Mouse (Mus musculus): Measurements from ENCODE around the gene Kif5c.

Gene Kif5c

DNA sequence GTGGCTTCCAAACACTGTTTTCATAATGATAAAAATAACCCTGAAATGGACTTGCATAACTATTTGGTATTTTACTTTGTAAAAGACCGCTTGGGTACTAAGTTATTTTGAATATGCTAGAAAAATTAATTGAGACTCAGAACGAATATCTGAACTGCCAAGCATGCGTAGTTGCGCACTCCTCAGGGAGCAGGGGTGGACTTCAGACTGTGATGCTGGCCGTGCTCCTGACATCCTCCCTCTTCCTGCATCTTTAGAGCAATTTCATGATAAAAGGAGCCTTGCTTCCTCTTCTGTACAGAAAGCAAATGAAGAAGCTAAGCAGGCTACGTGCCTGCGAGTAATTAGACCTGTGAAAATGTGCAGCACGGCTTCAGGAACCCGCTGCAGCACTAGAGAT is 101.2 kb downstream of the Kif5c start:
- no peak for DNase-seq (ENCODE audit: low spot score)

DNA sequence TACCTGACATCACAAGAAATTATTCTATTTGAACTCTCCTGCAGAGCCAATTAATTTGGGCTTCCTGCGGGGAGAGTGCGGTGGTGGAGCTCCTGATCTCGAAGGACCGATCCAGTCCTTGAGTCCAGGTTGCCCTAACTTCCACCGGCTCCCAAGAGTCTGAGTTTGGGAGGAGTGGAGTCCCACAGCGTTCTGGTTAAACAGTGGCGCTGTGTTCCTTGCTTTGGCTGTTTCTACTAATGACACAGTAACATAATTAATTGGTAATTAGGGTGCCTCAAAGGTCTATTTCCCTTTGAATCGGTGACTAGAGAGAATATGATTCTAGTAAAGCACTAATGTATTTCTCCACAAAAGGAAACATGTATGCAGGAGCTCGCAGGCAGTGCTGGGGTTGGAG is 103.2 kb downstream of the Kif5c start:
- DNase-seq (ENCODE audit: low spot score) = no peak

DNA sequence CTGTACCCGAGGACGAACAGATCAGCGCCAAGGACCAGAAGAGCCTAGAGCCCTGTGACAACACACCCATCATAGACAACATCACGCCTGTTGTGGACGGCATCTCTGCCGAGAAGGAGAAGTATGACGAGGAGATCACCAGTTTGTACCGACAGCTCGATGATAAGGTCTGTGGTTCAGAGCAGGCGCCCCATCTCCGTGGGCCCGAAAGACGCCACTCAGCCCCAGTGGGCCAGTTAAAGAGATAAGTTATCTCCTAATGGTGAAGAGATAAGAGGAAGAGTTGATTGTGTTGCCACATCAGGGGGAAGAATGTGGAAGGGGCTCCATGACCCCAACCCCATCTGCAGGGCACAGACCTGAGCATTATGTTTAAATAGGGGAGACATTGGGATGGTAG is 103.9 kb downstream of the Kif5c start:
- no peak for DNase-seq (ENCODE audit: low spot score)

DNA sequence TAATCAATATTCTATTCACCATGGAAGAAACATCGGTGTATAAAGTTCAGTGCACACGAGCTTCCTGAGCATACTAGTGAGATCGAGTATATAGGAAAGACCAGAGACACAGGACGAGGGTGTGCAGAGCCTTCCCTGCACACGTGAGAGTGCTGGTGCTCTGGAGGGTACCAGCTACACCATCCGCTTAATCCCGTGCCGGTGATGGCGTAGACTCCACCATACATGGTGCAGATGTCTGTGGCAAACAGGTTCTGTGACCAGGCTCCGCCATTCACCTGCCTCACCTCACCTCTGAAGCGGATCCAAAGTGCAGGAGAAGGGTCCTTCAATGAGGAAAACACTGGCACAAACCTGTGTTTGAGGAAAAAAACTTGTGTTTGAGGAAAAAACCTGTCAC is 107.6 kb downstream of the Kif5c start:
- no peak for DNase-seq (ENCODE audit: low spot score)

DNA sequence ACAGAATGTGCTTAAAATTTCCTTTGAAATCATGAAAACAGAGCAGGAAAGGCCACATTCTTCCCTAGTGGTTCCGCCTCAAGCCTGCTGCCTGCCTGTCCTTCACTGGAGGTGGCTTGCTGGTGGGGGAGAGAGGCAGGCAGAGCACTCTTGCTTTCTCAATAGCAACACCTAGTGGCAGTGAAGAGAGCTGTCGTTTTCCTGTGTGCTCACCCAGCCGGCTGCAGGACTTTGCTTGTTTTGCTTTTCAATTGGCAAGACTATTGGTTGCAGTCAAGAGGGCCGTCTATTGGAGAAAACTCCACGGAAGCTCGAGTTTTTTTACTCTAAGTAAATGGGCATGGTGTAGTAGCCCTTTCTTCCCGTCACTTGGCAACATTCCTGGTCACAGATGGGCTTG is 108.1 kb downstream of the Kif5c start:
- DNase-seq (ENCODE audit: low spot score) = no peak

DNA sequence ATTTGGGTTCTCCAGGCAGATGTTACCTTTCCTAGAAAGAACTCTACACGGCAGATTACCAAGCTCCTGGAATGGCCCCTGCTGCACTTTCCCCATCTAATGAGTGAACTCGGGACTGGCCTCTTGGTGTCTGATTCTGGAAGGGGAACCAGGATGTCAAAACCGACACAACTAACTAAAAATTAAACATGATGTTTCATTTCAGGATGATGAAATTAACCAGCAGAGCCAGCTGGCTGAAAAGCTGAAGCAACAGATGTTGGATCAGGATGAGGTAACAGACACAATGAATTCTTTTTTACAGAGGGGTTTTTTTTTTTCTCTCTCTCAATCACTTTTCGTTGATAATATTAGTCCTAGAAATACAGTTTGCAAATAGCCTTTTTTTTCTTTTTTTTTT is 108.6 kb downstream of the Kif5c start:
- no peak for DNase-seq (ENCODE audit: low spot score)

DNA sequence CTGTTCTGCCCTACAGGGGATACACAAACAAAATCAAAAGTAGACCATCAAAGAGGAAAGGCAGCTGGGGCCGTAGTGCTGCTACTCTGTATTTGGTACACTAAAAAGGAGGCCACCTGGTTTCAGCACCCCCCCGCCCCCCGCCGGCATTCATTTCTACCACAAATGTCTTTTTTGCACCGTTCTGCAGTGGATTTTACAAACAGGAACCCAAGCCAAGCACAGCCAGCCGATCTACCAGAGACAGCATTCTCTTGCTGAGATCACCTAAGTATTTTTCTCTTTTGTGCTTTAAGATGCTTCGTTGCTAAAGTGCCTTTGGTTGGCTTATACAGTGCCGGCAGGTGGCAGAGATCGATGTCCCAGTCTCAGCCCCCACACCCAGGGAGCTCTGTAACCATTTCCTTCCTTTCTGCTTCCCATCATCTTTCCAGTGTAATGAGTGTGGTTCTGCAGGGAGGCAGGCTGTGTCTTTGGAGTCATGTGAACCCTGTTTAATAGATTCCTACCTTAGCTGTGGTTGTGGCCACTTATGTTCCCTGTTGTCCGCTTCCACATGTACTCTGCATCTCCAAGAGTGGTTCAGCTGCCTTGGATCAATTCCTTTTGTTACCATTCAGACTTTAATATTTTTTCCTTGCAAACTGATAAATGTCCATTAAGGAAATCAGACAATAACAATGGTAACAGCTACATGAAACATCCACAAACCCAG is 110.0 kb downstream of the Kif5c start:
- no peak for DNase-seq (ENCODE audit: low spot score)

DNA sequence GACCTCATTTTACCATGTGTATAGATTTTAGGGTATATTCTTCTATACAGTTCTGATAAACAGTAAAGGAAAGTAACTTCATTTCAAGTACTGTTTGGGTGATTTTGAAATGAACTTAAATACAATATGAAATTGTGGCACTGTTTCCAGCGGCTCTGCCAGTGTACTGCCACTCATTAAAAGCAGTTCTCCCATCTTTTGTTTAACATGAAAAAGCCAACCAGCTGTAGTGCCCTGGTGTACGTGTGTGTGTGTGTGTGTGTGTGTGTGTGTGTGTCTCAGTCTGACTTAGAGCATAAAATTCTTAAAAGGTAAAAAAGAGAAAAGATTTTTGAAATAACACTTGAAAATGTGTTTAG is 110.5 kb downstream of the Kif5c start:
- no peak for DNase-seq (ENCODE audit: low spot score)

DNA sequence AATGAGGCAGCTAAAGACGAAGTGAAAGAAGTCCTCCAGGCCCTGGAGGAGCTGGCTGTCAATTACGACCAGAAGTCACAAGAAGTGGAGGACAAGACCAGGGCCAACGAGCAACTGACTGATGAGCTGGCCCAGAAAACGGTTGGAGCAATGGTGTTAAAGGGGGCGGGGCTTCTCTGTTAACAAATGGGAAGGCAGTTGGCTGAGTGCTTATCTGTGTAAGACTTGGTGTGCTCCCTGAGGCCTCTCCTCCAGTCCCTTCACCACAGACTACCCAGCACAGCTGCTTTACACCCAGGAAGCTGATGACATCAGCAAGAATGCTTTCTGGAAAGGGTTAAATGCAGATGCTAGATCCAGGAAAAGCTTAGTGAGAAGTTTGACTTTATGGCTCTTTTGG is 111.1 kb downstream of the Kif5c start:
- DNase-seq (ENCODE audit: low spot score) = peak; percentile 31

DNA sequence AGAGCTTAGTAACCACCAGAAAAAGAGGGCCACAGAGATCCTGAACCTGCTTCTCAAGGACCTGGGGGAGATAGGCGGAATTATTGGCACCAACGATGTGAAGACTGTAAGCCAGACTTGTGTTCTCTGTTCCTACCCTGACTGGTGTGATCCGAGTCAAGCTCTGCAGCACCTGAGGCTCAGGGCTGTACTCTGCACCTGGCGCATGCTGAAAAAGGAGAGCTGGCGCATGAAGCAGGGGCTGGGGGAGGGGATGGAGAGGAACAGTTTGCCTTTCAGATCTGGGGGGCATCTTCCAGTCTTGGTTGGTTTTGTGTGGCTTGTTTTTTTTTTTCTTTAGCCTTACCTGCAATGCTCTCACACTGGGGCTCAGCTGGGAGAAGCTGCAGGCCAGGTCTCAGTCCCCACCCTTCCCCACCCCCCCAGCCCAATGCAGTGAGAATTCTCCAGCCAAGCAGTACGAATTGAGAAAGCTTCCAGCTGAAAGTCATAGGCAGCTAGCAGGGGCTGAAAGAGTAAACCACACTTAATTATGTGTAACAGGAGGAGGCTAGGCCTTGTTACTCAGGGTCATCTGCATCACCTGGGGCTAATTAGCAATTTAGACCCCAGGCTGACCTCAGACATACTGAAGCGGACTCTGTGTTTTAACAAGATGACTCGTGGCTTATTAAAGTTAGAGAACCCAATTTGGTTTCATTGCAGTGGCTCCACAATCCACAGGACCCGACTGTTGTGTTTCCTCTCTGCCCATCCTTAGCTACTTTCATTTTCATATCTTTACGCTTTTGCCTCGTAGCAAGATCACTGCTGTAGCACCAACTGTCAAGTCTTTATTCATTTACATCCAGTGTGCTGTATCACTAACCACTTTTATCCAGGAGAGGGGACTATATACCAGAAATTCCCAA is 113.9 kb downstream of the Kif5c start:
- no peak for DNase-seq (ENCODE audit: low spot score)

DNA sequence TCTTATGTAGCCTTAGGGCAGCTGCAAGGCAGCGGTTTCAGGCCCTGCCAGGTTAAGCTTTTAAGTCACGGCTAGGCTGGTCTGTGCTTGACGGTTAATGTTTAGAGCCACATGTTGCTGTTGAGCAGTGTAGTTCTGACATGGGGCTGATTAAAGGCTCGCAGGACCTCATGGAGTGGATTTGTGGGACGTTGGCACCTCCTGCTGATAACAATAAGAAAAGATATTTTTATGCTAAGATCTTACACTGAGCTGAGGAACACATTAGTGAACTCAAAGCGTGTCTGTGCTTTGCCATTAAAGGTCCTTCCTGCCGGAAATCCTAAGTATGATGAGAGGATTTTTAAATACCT is 114.5 kb downstream of the Kif5c start:
- no peak for DNase-seq (ENCODE audit: low spot score)

DNA sequence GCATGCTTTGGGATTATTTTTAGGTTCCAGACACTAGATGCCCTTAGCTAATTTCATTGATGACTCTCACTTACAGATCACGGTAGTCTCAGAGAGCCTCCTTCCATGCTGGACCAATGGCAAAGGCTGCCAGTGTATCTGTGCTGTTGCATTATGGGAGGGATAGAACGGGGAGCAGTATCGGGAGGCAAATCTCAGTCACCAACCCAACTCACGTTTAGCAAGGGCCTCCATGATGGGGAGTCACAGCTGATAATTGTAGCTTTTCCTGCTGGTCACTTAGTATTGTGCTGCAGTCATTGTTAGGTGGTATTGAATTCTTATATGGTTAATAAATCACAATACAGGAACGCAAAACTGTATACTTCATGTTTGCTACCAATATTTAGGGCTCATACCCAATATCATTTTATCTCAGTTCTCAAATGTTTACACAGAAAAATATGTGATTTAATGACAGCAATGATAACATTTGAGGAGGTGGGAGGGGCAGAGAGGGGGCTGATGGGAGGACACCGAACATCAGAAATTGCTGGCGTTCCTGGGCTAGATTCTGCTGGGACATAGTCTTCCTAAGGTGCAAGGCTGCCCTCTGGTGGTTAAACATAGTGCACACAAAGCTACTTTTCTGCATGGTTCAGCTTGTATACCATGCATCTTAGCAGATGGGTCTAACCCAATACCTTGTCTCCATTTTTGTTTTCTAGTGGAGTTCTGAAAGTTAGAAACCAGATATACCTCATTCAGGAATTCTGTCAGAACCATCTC is 115.1 kb downstream of the Kif5c start:
- DNase-seq (ENCODE audit: low spot score) = peak; percentile 52

DNA sequence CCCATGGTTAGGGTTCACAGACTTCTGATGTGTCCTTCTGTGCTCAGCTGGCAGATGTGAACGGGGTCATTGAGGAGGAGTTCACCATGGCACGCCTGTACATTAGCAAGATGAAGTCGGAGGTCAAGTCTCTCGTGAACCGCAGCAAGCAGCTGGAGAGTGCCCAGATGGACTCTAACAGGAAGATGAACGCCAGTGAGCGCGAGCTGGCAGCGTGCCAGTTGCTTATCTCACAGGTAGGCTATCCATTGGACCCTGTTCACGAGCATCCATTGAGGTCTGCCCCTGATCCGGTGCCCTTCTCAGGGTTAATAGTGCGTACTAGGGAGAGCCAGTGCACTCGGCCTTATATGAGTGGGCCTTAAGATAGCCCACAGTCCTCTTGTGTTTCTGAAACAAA is 116.3 kb downstream of the Kif5c start:
- DNase-seq (ENCODE audit: low spot score) = no peak

DNA sequence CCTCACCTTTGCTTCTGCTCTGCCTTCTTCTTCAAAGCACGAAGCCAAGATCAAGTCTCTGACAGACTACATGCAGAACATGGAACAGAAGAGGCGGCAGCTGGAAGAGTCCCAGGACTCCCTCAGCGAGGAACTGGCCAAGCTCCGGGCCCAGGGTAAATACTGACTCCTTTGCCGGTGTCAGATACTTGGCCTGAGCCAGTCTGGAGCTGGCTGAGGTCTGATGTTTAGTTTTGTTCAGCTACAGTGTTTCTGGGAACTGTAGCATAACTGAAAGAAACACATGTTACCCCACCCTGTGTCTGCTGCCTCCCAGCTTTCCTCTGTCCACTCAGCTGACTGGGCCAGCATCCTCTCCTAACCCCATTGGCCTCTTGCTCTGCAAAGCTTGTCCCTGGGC is 119.9 kb downstream of the Kif5c start:
- DNase-seq (ENCODE audit: low spot score) = no peak

DNA sequence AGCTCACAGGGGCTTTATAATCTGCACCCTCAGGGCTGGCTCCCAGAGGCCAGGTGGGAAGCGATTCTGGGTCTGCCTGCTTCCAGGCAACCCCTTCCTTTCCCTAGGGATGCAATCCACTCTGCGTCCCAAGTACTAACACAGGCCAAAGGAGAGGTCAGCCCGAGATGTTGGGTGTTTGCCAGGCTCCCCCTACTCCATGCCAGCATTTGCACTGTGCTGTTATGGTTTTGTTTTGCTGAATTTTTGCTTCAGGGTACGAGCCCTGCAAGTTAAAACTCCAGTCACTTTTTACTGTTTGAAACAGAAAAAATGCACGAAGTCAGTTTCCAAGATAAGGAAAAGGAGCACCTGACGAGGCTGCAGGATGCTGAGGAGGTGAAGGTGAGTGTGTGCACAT is 121.9 kb downstream of the Kif5c start:
- DNase-seq (ENCODE audit: low spot score) = no peak

DNA sequence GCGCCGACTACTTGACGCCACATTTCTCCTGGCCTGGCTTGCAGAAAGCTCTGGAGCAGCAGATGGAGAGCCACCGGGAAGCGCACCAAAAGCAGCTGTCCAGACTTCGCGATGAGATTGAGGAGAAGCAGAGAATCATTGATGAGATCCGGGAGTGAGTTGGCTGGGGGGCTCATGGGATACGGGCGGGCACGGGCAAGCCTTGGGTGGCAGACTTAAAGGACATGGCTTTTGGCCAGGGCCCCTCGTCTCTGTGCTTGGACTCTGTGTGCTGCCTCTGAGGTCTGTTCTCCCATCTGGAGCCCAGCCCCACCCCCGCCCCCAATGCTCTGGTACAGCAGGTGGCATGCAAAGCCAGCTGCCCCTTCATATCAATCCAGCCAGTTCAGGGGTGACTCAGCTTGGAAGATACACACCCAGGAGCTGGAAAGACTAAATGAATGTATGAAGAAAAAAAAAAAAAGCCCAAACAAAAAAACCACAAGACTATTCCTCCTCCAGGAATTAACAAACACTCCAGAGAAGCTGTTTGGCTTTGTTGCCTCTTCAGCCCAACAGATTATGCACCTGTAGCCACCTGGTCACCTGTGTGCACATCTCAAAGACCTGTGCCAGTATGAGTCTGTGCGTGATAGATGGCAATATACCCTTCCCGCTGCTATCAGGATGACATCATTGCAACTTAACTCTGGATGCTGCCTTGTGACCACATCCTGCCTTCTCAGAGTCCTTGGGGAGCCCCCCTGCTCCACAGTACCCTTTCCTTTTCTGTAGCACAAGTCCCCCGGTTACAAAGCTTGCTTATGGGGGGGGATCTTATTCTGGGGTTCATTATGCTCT is 123.0 kb downstream of the Kif5c start:
- DNase-seq (ENCODE audit: low spot score) = no peak

DNA sequence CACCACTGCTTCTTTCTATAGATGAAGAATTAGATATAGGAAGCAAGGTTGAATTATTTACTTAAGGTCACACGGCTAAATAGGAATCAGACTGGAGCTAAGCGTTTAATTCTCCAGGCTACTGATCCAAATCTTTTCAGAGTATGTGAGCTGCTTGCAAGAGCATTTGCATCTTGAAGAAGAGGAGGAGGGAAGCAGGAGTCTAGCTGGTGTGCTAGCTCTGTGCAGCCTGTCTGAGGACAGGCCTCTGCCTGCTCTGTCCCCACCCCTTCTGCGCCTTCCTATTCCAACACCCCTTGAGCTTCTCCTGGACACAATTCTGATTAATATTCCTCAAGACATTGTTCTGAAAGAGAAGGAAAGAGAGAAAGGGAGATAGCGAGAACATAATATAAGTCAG is 123.8 kb downstream of the Kif5c start:
- no peak for DNase-seq (ENCODE audit: low spot score)

DNA sequence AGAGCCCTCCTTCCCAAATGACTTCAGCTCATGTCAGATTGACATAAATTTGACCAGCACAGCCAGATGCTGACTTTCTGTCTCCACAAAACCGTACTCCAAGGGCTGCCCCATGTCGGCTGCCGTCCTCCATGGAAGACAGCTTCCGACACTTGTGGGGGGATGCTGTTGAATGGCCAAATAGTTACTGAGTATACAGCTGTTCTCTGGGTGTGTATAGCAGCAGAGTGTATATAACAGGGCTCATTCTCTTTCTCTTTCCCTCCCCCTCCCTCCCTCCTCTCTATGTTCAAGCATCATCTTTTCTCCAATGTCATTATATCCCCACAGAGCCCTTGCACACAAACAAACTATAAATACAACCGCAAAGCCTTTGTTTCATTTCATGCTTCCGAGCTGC is 124.7 kb downstream of the Kif5c start:
- DNase-seq (ENCODE audit: low spot score) = no peak

DNA sequence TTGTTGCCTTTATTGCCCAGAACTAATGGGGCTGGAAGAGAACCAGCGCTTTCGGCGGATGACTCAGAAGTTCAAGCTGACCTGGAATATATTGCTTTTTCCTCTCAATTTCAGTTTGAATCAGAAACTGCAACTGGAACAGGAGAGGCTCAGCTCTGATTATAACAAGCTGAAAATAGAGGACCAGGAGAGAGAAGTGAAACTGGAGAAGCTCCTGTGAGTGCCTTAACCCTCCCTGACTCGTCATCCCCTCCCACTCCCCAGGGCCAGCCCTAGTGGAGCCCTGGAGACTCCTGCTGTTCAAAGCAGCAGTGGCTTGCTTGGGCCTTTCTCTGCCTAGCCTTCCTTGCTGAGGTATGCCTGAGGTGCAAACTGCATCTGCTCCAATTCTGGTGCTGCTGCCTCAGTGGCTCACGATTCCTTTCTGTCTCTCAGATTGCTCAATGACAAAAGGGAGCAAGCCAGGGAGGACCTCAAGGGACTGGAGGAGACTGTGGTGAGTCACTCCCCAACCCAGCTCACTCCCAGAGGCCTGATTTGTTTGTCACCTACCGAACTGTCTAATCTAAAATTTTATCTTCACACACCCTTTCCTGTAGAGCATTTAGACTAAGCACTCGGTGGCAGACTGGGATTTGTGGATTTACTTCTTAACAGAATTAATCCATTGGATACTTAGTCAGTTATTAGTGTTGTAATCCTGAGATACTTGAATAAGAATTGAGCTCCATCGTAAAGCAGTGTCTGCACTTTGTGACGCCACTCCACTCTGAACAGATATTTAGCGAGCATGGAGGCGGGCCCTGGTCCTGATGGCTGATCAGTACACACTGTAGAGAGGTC is 125.4 kb downstream of the Kif5c start:
- no peak for DNase-seq (ENCODE audit: low spot score)

DNA sequence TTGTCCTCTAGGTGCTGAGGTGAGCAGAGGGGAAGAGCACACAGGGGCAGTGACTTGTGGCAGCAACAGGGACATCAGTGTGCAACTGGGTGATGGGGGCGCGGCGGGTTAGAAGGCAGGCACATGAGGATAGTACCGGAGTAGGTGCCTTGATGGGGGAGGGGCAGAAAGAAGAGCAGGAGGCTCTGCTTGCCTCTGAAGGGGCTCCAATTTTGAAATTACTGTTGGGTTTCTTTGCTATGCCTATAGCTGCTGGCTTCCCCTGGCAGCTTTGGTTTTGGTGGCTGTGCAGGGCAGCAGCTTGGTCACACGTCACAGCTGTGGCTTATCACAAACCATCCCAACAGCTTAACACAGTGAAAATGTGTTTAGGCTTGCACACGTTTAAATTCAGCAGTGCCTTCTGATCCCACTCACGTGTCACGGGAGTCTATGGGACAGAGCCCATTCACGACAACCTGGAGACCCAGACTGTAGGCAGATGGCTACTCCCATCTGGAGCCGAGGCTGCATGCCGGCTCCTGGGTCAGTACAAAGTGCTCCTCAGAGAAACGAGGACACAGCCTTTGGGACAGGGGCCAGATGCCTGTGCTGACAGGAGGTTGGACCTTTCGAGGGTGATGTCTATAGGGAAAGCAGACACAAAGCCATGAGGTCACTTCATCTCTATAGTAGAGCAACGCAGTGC is 126.1 kb downstream of the Kif5c start:
- no peak for DNase-seq (ENCODE audit: low spot score)

DNA sequence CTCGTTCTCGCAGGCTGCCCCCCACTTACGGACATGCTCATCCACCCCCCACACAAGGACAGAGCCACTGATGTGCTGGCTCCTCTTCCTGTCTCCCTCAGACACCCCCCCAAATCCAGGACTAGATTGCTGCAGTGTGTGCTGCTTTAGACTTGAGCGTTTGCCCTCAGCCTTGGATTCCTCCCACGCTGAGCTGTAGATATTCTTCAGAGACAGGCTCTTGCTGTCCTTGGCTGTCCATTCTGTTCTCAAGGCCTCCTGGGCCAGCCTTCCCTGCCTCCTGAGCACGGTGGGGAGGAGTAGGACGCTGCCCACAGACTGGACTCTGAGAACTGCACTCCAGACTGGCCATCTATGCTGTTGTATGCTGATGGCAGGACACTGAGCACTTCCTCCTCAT is 127.8 kb downstream of the Kif5c start:
- DNase-seq (ENCODE audit: low spot score) = no peak

Measured in spleen, adult 12 weeks (tissue).